Mouse (Mus musculus) hindbrain, embryonic 14.5 days (tissue): Measurements from ENCODE around the gene Lyrm1. TPM values are rescaled to one million over a fixed set of nuclear protein-coding genes. Genes with fewer than 3 reads are reported as not detected.

Source experiments
- ATAC-seq: fragments of 200-750 bp; cut with Nextera tagmentation; 2 replicates; pipeline ENCODE4 v1.8.0; 2017; ENCODE audit warnings: moderate number of reproducible peaks, mild to moderate bottlenecking, moderate TSS enrichment, moderate library complexity; ENCODE audit not compliant: low FRiP score
- DNase-seq: peaks from one replicate; pipeline ENCODE4 v3.0.0-alpha.2; 2015; ENCODE audit warnings: low spot score
- H3K27ac ChIP-seq: fragments of 300-500 bp; sonication (generic); 2 replicates; pipeline ENCODE4 v1.5.1; 2014; ENCODE audit warnings: mild to moderate bottlenecking, moderate library complexity
- H3K27me3 ChIP-seq: fragments of 300-500 bp; sonication (generic); 2 replicates; pipeline ENCODE4 v1.6.1; 2014; ENCODE audit warnings: mild to moderate bottlenecking, low read length, mixed read lengths; ENCODE audit not compliant: control insufficient read depth, insufficient read depth
- H3K36me3 ChIP-seq: fragments of 300-500 bp; sonication (generic); replicated peaks from 2 replicates; pipeline ENCODE4 v1.6.1; 2014; ENCODE audit not compliant: control insufficient read depth, insufficient read depth
- H3K4me1 ChIP-seq: fragments of 300-500 bp; sonication (generic); replicated peaks from 2 replicates; pipeline ENCODE4 v1.6.1; 2014; ENCODE audit warnings: antibody characterized with exemption, low read length, mixed read lengths; ENCODE audit not compliant: control insufficient read depth, insufficient read depth
- H3K4me2 ChIP-seq: fragments of 300-500 bp; sonication (generic); replicated peaks from 2 replicates; pipeline ENCODE4 v1.6.1; 2014; ENCODE audit warnings: mild to moderate bottlenecking, moderate library complexity
- H3K4me3 ChIP-seq: fragments of 300-500 bp; sonication (generic); replicated peaks from 2 replicates; pipeline ENCODE4 v1.5.1; 2014; ENCODE audit warnings: mild to moderate bottlenecking, low read length
- H3K9ac ChIP-seq: fragments of 300-500 bp; sonication (generic); 2 replicates; pipeline ENCODE4 v1.6.1; 2014
- H3K9me3 ChIP-seq: fragments of 300-500 bp; sonication (generic); 2 replicates; pipeline ENCODE4 v1.6.1; 2016; ENCODE audit warnings: low read length; ENCODE audit not compliant: control insufficient read depth
- WGBS: fragments of 180-500 bp; shearing (Covaris S2); extraction: QIAGEN DNeasy Blood & Tissue Kit; methylation state at CpG from one replicate; pipeline ENCODE4 v1.1.7; 2014; 5-methylcytosine and 5-hydroxymethylcytosine counted together
- polyA plus RNA-seq: library from polyadenylated mRNA; unstranded; fragments of >200 nt; fragmentation: Nextera tagmentation; extraction: Ambion mirVana; gene quantifications from 2 replicates; pipeline ENCODE4 v1.2.1, GENCODE M21; 2014

Lyrm1 gene
- polyA plus RNA-seq, 1 experiment from 2014 or later: 18.7 TPM

- WGBS: 94% methylated on average over 2 of the region's 2 CpGs
- DNase-seq (no peak), ATAC-seq (no peak)
- H3K9me3 ChIP-seq: no peaks in the 10 kb centered on the region
- H3K4me2 ChIP-seq: no peak overlapping the region
- no peaks in the 10 kb centered on the region for H3K4me1 ChIP-seq
- H3K9ac ChIP-seq: no peak overlapping the region
- no peak overlapping the region for H3K4me3 ChIP-seq
- no peaks in the 10 kb centered on the region for H3K27me3 ChIP-seq
- no peaks in the 10 kb centered on the region for H3K36me3 ChIP-seq
- H3K27ac ChIP-seq: no peak overlapping the region
These were observed 73.7 kb downstream of the Lyrm1 start for GRCm38 (mm10) chr7:119969320-119969719.

GRCm38 (mm10) chr7:119974214-119974613, 78.6 kb downstream of the Lyrm1 start:
- no peaks in the 10 kb centered on the region for H3K36me3 ChIP-seq
- 89% methylated on average over 5 of the region's 5 CpGs for WGBS
- no peak for DNase-seq

GRCm38 (mm10) chr7:119976256-119976655, 80.6 kb downstream of the Lyrm1 start:
- Histone ChIP-seq H3K9me3 (no peaks in the 10 kb centered on the region), H3K4me3 (no peak overlapping the region), H3K27ac (no peak overlapping the region), H3K4me1 (no peaks in the 10 kb centered on the region), H3K36me3 (no peaks in the 10 kb centered on the region), H3K9ac (no peak overlapping the region), H3K27me3 (no peaks in the 10 kb centered on the region), H3K4me2 (no peak overlapping the region)
- ATAC-seq (no peak), DNase-seq (no peak)
- 89% methylated on average over 6 of the region's 6 CpGs for WGBS

More at GRCm38 (mm10) chr7:119974214-119974613, 78.6 kb downstream of the Lyrm1 start:
- no peaks in the 10 kb centered on the region for H3K4me1 ChIP-seq
- no peaks in the 10 kb centered on the region for H3K9me3 ChIP-seq
- H3K27me3 ChIP-seq: no peaks in the 10 kb centered on the region
- H3K4me2 ChIP-seq: no peak overlapping the region
- ATAC-seq: no peak
- H3K9ac ChIP-seq: no peak overlapping the region
- H3K27ac ChIP-seq: no peak overlapping the region
- no peak overlapping the region for H3K4me3 ChIP-seq

GRCm38 (mm10) chr7:119977574-119977973, 81.9 kb downstream of the Lyrm1 start:
- Histone ChIP-seq H3K4me3 (no peak overlapping the region), H3K27ac (no peak overlapping the region), H3K36me3 (no peaks in the 10 kb centered on the region), H3K4me2 (no peak overlapping the region), H3K9ac (no peak overlapping the region), H3K9me3 (no peaks in the 10 kb centered on the region), H3K27me3 (no peaks in the 10 kb centered on the region), H3K4me1 (no peaks in the 10 kb centered on the region)
- WGBS: 94% methylated on average over 7 of the region's 7 CpGs
- ATAC-seq: no peak
- DNase-seq: no peak

GRCm38 (mm10) chr7:119978576-119978975, 82.9 kb downstream of the Lyrm1 start:
- Histone ChIP-seq H3K27ac (no peak overlapping the region), H3K4me2 (no peak overlapping the region), H3K4me3 (no peak overlapping the region), H3K9ac (no peak overlapping the region), H3K9me3 (no peaks in the 10 kb centered on the region), H3K4me1 (no peaks in the 10 kb centered on the region), H3K27me3 (no peaks in the 10 kb centered on the region), H3K36me3 (no peaks in the 10 kb centered on the region)
- ATAC-seq (no peak), DNase-seq (no peak)

GRCm38 (mm10) chr7:119980170-119980569, 84.5 kb downstream of the Lyrm1 start:
- no peaks in the 10 kb centered on the region for H3K36me3 ChIP-seq
- WGBS: 82% methylated on average over 3 of the region's 3 CpGs
- no peak overlapping the region for H3K9ac ChIP-seq
- no peak overlapping the region for H3K4me3 ChIP-seq
- DNase-seq: no peak
- H3K27ac ChIP-seq: no peak overlapping the region
- no peak overlapping the region for H3K4me2 ChIP-seq
- no peak for ATAC-seq
- H3K4me1 ChIP-seq: no peaks in the 10 kb centered on the region
- H3K9me3 ChIP-seq: no peaks in the 10 kb centered on the region
- H3K27me3 ChIP-seq: no peaks in the 10 kb centered on the region

- WGBS: 78% methylated on average over 3 of the region's 3 CpGs
- Histone ChIP-seq H3K27ac (no peak overlapping the region), H3K27me3 (no peaks in the 10 kb centered on the region), H3K4me2 (no peak overlapping the region), H3K36me3 (no peaks in the 10 kb centered on the region), H3K4me3 (no peak overlapping the region), H3K4me1 (no peaks in the 10 kb centered on the region), H3K9ac (no peak overlapping the region), H3K9me3 (no peaks in the 10 kb centered on the region)
- DNase-seq (no peak), ATAC-seq (no peak)
These were observed 89.7 kb downstream of the Lyrm1 start for GRCm38 (mm10) chr7:119985279-119985912.

- Histone ChIP-seq H3K9me3 (no peaks in the 10 kb centered on the region), H3K9ac (no peak overlapping the region), H3K4me2 (no peak overlapping the region), H3K27ac (no peak overlapping the region), H3K4me3 (no peak overlapping the region), H3K36me3 (no peaks in the 10 kb centered on the region), H3K4me1 (no peaks in the 10 kb centered on the region), H3K27me3 (no peaks in the 10 kb centered on the region)
- ATAC-seq: no peak
- no peak for DNase-seq
- 84% methylated on average over 6 of the region's 6 CpGs for WGBS
These were observed 101.4 kb downstream of the Lyrm1 start for GRCm38 (mm10) chr7:119997066-119997465.
